Mouse (Mus musculus): ENCODE measurements around the gene Ncoa3.
"Not testable (repeated sequence)": the region's sequence is repeated elsewhere in the genome, so short reads cannot be mapped to it uniquely, and the experiment has no call there.

The Ncoa3 gene

GRCm38 (mm10) chr2:166077371-166077770, 84.9 kb downstream of the Ncoa3 start:
- no peak for DNase-seq (ENCODE audit: low read depth, low spot score)

DNA sequence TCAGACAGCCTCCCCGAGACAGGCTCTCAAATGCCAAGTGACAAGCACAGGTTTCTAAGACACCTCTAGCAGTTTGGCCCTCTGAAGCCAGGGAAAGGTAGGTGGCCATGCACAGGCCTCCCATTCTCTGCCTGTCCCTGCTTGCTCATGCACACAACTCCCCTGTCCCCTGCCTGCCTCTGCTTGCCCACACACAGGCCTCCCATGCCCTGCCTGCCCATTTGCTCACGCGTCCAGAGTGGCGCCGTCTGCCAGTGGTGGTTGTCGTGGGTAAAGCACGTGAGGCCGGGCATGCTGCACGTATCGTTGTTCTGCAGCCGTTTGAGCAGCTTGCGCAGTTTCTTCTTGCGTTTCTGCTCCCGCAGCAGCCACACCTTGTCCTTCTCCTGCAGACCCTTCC, 86.8 kb downstream of the Ncoa3 start:
- no peak for DNase-seq (ENCODE audit: low read depth, low spot score)

DNA sequence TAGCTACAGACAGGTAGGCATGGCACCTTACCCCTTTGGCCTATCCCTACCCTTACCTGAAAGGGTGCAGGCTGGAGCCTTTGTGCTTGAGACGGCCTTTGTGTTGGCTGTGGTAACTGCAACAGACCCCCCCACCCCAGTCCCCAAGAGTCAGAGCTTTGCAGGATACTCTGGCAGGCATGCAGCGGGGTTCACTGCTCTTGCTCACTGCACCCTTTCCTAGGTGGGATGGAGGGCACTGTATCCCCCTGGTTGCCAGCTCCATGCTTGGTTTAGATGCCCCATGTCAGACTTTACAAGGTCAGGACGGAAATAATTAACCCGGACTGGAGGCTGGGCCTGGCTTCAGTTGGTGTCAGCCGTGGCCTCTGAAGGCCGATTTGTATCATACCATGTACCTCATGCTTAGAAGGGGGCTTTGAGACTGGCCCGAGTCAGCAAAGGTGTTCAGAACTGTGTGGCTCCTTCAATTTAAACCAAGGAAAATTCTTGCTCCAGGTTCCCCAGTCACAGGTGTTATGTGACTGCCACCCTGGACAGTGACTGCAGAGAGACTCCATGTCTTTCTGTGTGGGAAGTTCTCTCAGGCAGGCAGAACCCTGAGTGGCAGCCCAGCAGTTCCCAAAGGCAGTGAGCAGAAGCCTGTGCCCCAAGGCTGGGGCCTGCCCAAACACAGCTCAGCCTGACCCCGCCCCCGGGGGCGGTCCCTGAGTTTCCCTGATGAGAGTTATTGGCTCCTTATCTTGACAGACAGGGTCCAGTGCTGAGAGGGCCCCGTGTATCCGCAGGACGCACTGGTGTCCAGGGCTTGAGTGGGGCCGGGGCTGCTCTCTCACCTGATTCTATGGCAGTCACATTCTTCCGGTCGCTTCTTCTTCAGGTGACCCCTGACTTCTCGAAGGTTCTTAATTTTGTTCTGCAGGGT, 87.8 kb downstream of the Ncoa3 start:
- DNase-seq (ENCODE audit: low read depth, low spot score), result no peak

GRCm38 (mm10) chr2:166080967-166081750, 88.7 kb downstream of the Ncoa3 start:
- DNase-seq (ENCODE audit: low read depth, low spot score), result no peak

GRCm38 (mm10) chr2:166082193-166082592, 89.8 kb downstream of the Ncoa3 start:
- no peak for DNase-seq (ENCODE audit: low read depth, low spot score)

GRCm38 (mm10) chr2:166082661-166083060, 90.2 kb downstream of the Ncoa3 start:
- DNase-seq (ENCODE audit: low read depth, low spot score), result no peak

GRCm38 (mm10) chr2:166083542-166084031, 91.2 kb downstream of the Ncoa3 start:
- no peak for DNase-seq (ENCODE audit: low read depth, low spot score)

DNA sequence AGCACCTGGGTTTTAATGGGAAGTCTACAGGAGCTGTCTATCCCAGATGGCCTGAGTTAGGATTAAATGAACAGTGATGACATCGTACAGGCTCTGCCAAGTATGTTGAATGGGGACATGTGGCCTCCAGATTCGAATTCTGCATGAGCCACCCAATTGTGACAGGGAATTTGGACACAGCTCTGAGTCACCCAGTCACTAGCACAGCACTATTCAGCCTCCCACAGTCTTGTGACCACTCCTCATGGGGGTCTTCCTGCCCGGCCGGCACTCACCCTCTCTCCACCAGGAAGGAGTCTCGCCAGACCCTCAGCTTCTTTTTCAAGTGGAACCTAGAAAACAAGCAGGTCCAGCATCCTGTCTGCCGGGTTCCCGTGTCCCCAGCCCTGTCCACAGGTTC, 91.7 kb downstream of the Ncoa3 start:
- no peak for DNase-seq (ENCODE audit: low read depth, low spot score)

GRCm38 (mm10) chr2:166084964-166085363, 92.5 kb downstream of the Ncoa3 start:
- DNase-seq (ENCODE audit: low read depth, low spot score), result not testable (repeated sequence)

- DNase-seq (ENCODE audit: low read depth, low spot score), result no peak
These were observed 93.3 kb downstream of the Ncoa3 start for GRCm38 (mm10) chr2:166085780-166086179.

DNA sequence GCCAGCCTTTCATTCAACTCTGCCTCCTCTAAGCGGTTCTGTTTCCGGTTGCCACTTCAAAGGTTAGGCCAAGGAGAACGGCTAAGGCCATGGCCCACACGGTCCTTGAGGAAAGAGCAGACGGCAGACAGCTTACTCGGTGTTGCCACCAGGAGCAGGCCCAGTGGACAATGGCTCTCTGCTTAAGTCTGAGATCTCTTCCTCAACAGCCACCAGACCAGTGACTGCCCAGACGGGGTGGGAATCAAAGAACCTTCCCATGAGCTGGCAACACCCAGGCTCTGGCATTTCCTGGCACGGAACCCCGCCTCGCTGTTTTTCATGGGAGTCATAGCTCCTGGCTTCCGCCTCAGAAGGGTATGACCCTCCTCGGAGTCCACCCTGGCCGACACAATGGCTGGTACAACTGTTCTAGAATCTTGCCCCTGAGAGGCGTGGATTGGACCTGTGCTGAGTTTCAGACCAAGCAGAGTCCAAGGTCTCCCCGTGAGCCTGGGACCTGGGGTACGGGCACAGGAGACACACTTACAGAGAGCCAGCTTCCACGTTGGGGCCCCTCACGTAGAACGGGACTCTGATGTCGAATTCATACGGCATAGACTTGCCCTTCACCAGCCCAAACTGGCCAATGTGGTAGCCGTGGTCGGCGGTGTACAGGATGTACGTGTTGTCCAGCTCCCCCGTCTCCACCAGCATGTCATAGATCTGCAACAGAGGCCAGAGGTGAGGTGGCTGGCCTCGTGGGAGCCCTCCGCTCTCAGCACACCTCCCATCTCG, 94.2 kb downstream of the Ncoa3 start:
- DNase-seq (ENCODE audit: low read depth, low spot score), result no peak

- DNase-seq (ENCODE audit: low read depth, low spot score), result no peak
These were observed 96.6 kb downstream of the Ncoa3 start for GRCm38 (mm10) chr2:166088991-166089390.

GRCm38 (mm10) chr2:166090131-166090581, 97.7 kb downstream of the Ncoa3 start:
- no peak for DNase-seq (ENCODE audit: low read depth, low spot score)

- DNase-seq (ENCODE audit: low read depth, low spot score), result no peak
These were observed 99.2 kb downstream of the Ncoa3 start for GRCm38 (mm10) chr2:166091599-166091998.

DNA sequence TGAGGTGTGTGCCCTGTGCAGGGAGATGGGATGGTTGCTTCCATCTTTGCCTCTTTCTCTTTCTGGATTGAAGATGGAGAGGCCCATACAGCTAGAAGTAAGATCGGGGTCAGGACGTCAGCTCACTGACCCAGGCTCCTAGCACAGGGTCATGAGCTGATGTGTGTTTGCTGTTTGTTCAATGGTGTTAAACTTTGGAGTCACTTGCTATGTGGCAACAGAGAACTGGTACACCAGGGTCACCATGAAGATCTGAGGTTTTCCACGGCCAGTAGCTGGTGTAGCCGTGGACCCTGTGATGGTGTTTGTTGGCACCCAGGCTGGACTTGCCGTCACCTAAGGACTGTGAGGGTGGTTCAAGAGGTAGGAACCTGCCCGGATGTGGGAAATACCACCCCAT, 100.0 kb downstream of the Ncoa3 start:
- no peak for DNase-seq (ENCODE audit: low read depth, low spot score)

DNA sequence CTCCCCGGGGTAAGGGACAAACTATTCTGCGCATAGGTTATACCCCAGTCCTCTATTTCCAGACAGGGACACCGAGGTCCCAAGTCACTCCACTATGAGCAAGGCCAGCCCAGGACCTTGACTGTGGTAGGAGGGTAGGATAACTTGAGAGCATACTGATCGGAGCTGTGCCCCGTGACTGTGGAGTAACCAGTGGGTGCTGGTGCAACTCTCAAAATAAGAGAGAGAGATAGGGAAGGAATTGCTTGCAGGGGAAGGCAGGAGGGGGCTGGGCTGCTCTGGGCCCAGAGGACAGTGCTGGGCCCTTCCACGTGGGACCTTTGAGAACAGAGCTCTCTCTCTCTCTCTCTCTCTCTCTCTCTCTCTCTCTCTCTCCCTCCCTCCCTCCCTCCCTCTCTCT, 103.9 kb downstream of the Ncoa3 start:
- no peak for DNase-seq (ENCODE audit: low read depth, low spot score)

GRCm38 (mm10) chr2:166096834-166097233, 104.4 kb downstream of the Ncoa3 start:
- DNase-seq (ENCODE audit: low read depth, low spot score), result no peak

DNA sequence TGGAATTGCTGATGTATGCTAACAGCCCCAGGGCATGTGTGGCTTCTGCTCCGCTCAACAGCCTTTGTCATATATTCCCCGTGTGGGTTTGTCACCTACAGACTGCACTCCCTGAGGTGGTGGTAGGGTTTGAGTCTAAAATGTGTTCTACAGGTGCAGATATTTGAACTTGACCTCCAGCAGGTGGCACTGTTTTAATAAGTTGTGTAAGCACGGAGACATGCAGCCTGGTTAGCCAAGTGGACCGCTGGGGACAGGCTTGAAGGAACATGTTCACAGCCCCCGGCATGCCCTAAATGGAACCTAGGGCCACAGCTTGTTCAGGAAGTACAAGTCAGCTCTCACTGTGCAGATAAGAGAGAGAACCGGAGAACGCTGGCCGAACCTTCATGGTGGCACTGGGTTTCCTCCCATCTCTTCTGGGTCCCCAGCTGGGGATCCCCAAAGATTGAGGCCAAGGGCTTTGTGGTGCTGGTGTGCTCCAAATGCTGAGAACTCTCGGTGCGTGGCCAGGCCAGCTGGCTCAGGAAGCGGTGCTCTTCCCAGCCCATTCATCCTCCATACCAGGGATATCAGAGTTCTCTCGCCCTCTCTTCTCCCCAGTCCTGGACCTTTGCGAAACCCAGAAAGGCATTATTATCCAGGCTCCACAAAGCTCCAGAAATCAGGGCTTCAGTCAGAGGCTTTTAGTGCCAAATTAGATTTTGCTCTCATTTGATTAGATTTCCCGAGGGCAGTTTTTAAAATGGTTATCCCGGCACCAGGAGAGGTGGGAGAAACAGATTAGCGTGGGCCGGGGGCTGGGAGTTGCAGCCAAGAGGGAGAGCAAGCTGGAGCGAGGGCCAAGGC, 105.2 kb downstream of the Ncoa3 start:
- no peak for DNase-seq (ENCODE audit: low read depth, low spot score)

DNA sequence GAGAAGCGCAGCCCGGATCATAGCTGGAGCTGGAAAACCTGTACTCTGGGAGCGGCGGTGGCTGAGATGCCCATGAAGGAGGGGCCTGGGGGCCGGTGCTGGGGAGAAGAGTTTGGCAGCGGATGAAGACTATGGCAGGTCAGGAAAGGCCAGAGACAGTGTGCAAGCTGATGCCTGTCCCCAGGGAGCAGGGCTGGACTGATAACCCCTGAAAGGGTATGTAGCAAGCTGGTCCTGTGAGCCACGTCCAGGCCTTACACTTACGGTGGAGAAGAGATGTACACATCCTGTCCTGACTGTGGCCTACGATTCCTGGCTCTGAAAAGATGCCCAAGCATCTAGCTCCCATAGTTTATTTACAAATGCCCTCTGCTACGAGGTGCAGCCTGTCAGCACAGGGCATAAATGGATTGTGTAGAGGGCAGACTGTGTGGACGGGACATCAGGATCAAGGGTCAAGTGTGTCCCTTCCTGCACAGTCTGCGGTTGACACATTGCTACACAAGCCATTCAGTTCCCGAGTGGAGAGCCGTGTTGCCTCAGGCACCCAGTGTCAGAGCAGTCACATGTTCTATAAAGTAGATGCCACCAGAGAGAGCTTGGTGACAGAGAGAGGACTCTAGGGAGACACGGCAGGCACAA, 106.0 kb downstream of the Ncoa3 start:
- DNase-seq (ENCODE audit: low read depth, low spot score), result no peak

All from telencephalon, adult 2 months (tissue).